14 mouse cellular contexts compared by ENCODE assay signal in genomic region chr7:131776191-131776752, GRCm38 (mm10).
A peak's percentile ranks its signal among the peaks of the same experiment; 100 is the strongest.
DNase-seq lines count a peak whose midpoint lies in the region; ATAC-seq and TF ChIP-seq lines count a peak whose summit lies in the region.
"Had no signal": no experiment of that assay in that cellular context is flagged by ENCODE, and none has a peak within 500 bp of the region (broad histone marks: within the 10 kb centered on the region; RNA-seq: fewer than 3 reads in every experiment).

No protein-coding gene starts in this region.

- no peak for ATAC-seq in forebrain, postnatal 0 days
- no peak for ATAC-seq in forebrain, embryonic 12.5 days (ENCODE audit: low FRiP score)

- peak; percentile 29 for DNase-seq in forebrain, postnatal 0 days
- DNase-seq in layer of hippocampus, adult 18-20 months (ENCODE audit: low spot score in 2 of 2), result peak; percentile 37 to 57
- no peak for DNase-seq in layer of hippocampus, postnatal 25 days (ENCODE audit: extremely low spot score in 1 of 2, low spot score in 1 of 2)
- DNase-seq in left cerebral cortex, postnatal 36 days (ENCODE audit: low spot score in 2 of 2), result peak; percentile 21 to 22
- no peak for DNase-seq in lung, postnatal 14 days
- no peak for DNase-seq in heart, adult 18-20 months
- DNase-seq: adrenal gland, adult 2 months; heart, postnatal 36 days; lung, embryonic 14.5 days; thymus, adult 2 months had no signal

- no peak for TF ChIP-seq CTCF in forebrain, postnatal 0 days (IDR thresholded peaks at IDR 0.05; ENCODE audit: low read depth)
- no peak for TF ChIP-seq CTCF in cortical plate, adult 2 months (IDR thresholded peaks at IDR 0.05; ENCODE audit: extremely low read depth, insufficient read depth, low read length)

- H3K4me2 ChIP-seq in forebrain, postnatal 0 days (ENCODE audit: low read depth), result no peak overlapping the region
- no peak overlapping the region for H3K4me2 ChIP-seq in forebrain, embryonic 12.5 days
- H3K4me2 ChIP-seq: limb, embryonic 15.5 days; lung, embryonic 14.5 days had no signal

- no peaks in the 10 kb centered on the region for H3K36me3 ChIP-seq in forebrain, postnatal 0 days (ENCODE audit: insufficient read depth)
- no peaks in the 10 kb centered on the region for H3K36me3 ChIP-seq in forebrain, embryonic 12.5 days (replicated peaks)
- H3K36me3 ChIP-seq: limb, embryonic 15.5 days had no signal

- intact Hi-C loops in left cerebral cortex, postnatal 36 days (cut with DNase I), result no loop called here

- 36% methylated on average over 16 of the region's 16 CpGs for WGBS in forebrain, postnatal 0 days
- 57% methylated on average over 16 of the region's 16 CpGs for WGBS in forebrain, embryonic 12.5 days

- H3K27ac ChIP-seq in forebrain, postnatal 0 days (ENCODE audit: low read depth, low read length), result no peak overlapping the region
- no peak overlapping the region for H3K27ac ChIP-seq in forebrain, embryonic 12.5 days
- H3K27ac ChIP-seq in cortical plate, adult 2 months (ENCODE audit: insufficient read depth, low read length), result no peak overlapping the region
- H3K27ac ChIP-seq: kidney, postnatal 0 days; limb, embryonic 15.5 days had no signal

- H3K4me3 ChIP-seq in forebrain, postnatal 0 days (ENCODE audit: low read depth, low read length), result no peak overlapping the region
- H3K4me3 ChIP-seq in forebrain, embryonic 12.5 days (replicated peaks), result no peak overlapping the region
- H3K4me3 ChIP-seq in cortical plate, adult 2 months (ENCODE audit: insufficient read depth, low read length), result 0 out of 2 replicates have a peak overlapping the region, but pooled peaks have one; percentile 25
- H3K4me3 ChIP-seq: limb, embryonic 15.5 days had no signal

- H3K9me3 ChIP-seq in forebrain, postnatal 0 days (ENCODE audit: low read length), result no peaks in the 10 kb centered on the region
- no peaks in the 10 kb centered on the region for H3K9me3 ChIP-seq in forebrain, embryonic 12.5 days
- H3K9me3 ChIP-seq: limb, embryonic 15.5 days had no signal

- H3K27me3 ChIP-seq in forebrain, postnatal 0 days (ENCODE audit: insufficient read depth, low read length), result peaks cover 57% of the 10 kb centered on the region
- H3K27me3 ChIP-seq in forebrain, embryonic 12.5 days, result peaks cover 89% of the 10 kb centered on the region

- H3K9ac ChIP-seq in forebrain, postnatal 0 days, result no peak overlapping the region
- no peak overlapping the region for H3K9ac ChIP-seq in forebrain, embryonic 12.5 days
- H3K9ac ChIP-seq: limb, embryonic 15.5 days; lung, embryonic 14.5 days had no signal

- no peak for TF ChIP-seq POLR2A in cortical plate, adult 2 months (IDR thresholded peaks at IDR 0.05; ENCODE audit: extremely low read depth, insufficient read depth, low read length)

- no peaks in the 10 kb centered on the region for H3K4me1 ChIP-seq in forebrain, postnatal 0 days (ENCODE audit: insufficient read depth)
- H3K4me1 ChIP-seq in forebrain, embryonic 12.5 days, result peaks cover 30% of the 10 kb centered on the region
- H3K4me1 ChIP-seq in cortical plate, adult 2 months (ENCODE audit: control insufficient read depth, insufficient read depth, low read length), result no peaks in the 10 kb centered on the region; the same call in 1 of the 2 replicates

Comparison
In these comparisons a context has a peak if more than half of its experiments do, and no peak if none do; other contexts are left out.
1. DNase-seq: peak in forebrain, postnatal 0 days (single experiment), layer of hippocampus, adult 18-20 months (2 of 2) and left cerebral cortex, postnatal 36 days (2 of 2); none in layer of hippocampus, postnatal 25 days (0 of 2), lung, postnatal 14 days (single experiment) and heart, adult 18-20 months (0 of 2).